Mouse (Mus musculus): ENCODE measurements around the gene Zfp677. TPM values are rescaled to one million over a fixed set of nuclear protein-coding genes. Genes with fewer than 3 reads are reported as not detected.
"Not testable (repeated sequence)": the region's sequence is repeated elsewhere in the genome, so short reads cannot be mapped to it uniquely, and the experiment has no call there.

Zfp677 gene
- under 1 TPM; 0.75 to 0.78 TPM for total RNA-seq (2021)

DNA sequence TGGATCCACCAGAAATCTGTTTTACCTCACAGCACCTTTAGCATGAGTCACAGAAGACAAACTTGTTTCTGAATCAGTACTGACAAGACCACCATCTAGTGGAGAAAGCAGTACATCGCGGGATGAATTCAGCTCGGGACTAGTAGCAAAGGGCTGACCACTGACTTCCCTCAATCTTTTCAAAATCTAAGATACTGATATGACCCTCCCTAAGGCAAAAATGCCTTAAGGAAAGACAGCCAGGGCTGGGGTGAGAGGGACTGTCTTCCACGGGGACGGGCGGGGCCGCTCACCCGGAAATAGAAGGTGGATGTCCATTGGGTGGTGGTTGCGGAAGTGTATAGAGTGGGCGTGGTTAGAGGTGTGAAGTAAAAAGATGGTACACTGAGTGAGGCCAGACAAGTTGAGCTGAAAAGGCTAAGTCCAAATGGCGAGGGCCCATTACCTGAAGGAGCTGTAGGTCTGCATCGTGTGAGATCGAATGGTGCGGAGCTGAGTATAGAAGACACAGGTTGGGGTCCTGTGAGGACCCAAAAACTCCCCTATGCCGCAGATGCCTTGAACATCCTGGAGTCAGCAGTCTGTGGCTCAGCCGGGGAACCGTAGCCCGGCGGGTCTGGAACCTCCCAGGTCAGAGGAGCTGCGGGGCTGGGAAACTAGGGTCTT lies at the start of gene Zfp677:
Zfp677 (plus strand) TSS at position 358 of the 666 bp plus-strand sequence.
- intact Hi-C loops (cut with DNase I): no loop called here
- DNase-seq (ENCODE audit: low spot score): peak; percentile 38

DNA sequence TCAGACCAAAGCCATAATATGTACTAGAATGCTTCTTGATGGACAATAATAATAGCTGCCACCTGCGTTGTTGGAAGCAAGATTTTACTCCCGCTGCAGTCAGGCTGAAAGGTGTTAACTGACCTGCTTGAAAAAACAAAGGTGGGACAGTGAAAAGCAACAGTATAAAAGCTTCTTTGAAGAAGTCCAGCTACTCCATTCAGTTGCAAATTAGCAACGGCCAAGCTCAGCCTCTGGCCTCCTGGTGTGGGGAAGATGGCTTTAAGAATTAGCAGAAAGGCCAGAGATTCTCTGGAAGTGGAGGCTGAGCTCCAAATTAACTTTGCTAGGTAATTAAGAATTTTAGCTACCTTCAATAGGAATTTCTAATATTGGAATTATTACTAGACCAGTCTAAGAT lies 15.5 kb upstream of the Zfp677 start:
- DNase-seq (ENCODE audit: low spot score); intact Hi-C loops (cut with DNase I): not testable (repeated sequence)

DNA sequence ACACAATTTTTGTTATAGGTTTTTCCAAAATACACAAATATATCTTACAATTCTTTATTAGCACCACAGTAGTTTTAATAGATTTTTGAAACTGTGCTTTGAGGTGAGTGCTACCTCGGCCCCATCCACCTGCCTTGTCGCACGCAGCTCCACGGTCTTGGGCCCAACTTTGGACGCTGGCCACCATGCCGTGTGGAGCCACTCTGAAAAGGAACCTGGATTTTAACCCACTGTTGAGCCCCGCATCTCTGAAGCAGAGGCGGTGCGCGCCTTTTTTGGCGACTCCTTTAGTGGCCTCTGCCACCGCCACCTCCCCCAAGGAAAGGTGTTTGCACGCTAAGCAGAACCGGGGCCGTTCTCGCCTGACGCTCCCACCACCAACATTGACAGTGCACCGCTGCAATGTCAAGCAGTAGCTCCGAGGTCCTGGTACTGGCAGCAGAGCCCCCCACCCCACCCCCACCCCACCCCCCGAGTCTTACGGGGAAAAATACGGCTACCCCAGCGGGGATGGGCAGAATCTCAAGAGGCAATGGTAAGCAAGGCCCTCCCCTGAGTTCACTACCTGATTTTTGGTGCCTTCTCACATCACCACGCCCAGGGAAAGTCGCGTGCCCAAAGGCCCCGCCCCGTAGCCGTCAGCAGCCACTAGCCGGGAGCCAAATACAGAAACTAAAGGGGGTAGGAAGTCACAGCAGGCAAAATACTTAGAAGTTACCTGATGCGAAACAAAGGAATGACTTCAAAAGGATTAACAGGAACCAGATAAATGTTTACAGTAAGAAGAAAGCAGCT lies 13.4 kb upstream of the Zfp677 start:
- intact Hi-C loops (cut with DNase I): no loop called here
- DNase-seq (ENCODE audit: low spot score): no peak

DNA sequence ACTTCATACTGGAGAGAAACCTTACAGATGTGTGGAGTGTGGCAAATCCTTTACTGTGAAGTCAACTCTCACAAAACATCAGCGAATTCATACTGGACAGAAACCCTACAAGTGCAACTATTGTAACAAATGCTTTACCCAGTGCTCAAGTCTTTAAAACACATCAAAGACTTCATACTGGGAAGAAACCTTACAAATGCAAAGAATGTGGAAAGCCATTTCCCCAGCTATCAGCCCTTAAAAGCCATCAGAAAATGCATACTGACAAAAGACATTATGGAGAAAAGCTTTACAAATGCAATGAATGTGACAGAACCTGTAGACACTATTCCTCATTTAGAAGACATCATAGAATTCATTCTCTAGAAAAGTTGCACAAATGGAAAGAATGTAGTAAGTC lies 8.2 kb upstream of the Zfp677 start:
- intact Hi-C loops (cut with DNase I): no loop called here

DNA sequence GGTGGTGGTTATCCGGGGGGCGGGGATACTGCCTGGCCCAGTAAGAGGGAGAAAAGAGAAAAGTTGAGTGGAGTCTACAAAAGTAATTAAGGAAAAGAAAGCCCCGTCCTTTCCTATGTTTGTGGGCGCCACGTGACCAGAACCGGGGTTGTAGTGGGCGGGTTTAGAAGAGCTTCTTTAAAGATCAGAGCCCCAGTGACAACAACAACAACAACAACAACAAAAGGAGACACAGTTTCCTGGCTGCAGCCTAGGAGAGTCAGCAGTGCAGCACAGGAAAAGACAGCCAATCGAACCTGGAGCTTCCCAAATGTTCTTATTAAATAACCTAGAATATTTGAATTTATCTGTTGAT lies 486 bp downstream of the Zfp677 start:
- DNase-seq (ENCODE audit: low spot score): no peak
- intact Hi-C loops (cut with DNase I): no loop called here

More for the DNA sequence above, 8.2 kb upstream of the Zfp677 start:
- no peak for DNase-seq (ENCODE audit: low spot score)

DNA sequence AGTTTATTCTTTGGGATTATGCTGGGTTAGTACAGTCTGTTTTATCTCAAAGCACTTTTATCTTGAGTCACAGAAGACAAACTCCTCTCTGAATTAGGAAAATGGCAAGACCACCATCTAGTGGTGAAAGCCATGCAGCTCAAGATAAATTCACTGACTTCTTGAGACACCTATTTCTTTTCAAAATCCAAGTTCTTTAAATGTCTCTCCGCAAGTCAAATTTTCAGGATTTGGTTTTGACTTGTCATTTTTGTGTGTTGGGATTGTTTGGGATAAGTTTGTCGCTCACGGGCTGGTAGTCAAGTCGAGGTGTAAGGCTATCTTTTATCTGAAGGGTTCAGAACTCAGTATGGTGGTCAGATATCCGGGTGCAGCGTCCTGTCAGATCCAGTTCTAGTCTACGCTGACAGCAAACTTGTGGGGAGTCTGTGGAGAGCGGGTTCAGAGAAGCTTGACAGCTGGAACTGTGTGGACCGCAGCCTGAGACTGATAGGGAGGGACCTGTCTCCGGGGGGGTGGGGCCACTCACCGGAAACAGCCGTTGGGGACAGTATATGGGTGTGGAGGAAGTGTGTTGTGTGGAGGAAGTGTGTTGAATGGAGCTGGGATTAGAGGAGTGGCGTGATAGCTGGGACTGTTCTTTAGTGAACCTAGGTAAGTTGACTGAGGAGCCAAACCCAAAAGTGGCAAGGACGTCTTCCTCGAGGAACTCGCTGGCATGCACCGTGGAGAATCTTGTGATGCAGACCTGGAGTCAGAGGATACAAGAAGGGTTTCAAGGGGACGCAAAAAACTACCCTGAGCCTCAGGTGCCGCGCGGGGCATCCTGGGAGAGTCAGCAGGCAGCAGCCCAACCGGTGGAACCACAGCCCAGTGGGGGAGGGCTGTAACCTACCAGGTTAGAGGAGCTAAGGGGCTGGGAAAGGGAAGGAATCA lies 39.4 kb downstream of the Zfp677 start, which contains the start of gene Zfp54:
Zfp54 (plus strand) TSS at position 564 of the 936 bp plus-strand sequence.
- intact Hi-C loops (cut with DNase I): loop anchor here (1.0 to 5.0 kb wide), 4 partner anchors 28 to 191 kb away; partner anchors contain the start of gene Zfp51
- DNase-seq (ENCODE audit: low spot score): peak; percentile 46

DNA sequence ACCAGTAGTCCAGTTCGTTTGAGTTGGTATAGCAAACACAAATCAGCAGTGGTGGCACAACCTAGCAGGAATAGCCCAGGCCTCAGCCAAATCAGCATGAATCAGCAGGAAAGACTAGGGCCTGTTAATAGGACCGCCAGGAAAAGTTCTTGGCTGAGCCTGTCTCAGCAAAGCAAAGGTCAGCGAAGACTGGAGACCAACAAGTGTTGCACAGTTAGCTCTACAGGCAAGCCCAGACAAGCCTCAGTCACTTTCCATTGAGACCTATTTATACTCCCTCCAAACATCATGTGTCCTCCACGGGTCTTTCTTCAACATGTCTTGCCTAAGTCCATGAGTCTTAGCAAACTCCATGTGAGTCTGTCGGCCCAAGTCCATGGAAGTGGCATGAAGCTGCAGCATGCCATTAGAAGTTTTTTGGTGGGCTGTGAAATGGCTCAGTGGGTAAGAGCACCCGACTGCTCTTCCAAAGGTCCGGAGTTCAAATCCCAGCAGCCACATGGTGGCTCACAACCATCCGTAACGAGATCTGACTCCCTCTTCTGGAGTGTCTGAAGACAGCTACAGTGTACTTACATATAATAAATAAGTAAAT lies 55.4 kb downstream of the Zfp677 start:
- not testable (repeated sequence) for DNase-seq (ENCODE audit: low spot score)

More for the DNA sequence above, 55.4 kb downstream of the Zfp677 start:
- intact Hi-C loops (cut with DNase I): not testable (repeated sequence)

Other genes with a start within 250 kb of the Zfp677 start
- gene Vmn1r234, start 157.7 kb upstream of the Zfp677 start, total RNA-seq (2021): not detected
- not detected for gene Vmn1r235, start 127.3 kb upstream of the Zfp677 start, total RNA-seq (2021)
- gene Vmn1r236, start 100.8 kb upstream of the Zfp677 start, total RNA-seq (2021): not detected
- gene Vmn1r237, start 71.9 kb upstream of the Zfp677 start, total RNA-seq (2021): not detected
- 1 to 10 TPM; 1.2 TPM for gene Zfp54, start 39.5 kb downstream of the Zfp677 start, total RNA-seq (2021)
- 1 to 10 TPM; 5.3 to 6.5 TPM for gene Zfp51, start 66.6 kb downstream of the Zfp677 start, total RNA-seq (2021)
- gene Zfp53, start 105.2 kb downstream of the Zfp677 start, total RNA-seq (2021): 1 to 10 TPM; 2.3 to 2.4 TPM
- gene Zfp52, start 151.8 kb downstream of the Zfp677 start, total RNA-seq (2021): 1 to 10 TPM; 4.6 to 4.7 TPM
- gene Zfp948, start 183.3 kb downstream of the Zfp677 start, total RNA-seq (2021): 1 to 10 TPM; 3.2 TPM

All from heart, postnatal 25 days (tissue).